Mouse (Mus musculus) liver, embryonic 15.5 days (tissue): Measurements from ENCODE around the gene Igsf11. TPM values are rescaled to one million over a fixed set of nuclear protein-coding genes. Genes with fewer than 3 reads are reported as not detected.

ENCODE experiments used
- ATAC-seq: fragments of 200-750 bp; cut with Nextera tagmentation; 2 replicates; pipeline ENCODE4 v1.8.0; 2017; ENCODE audit warnings: moderate number of reproducible peaks, mild to moderate bottlenecking, moderate library complexity; ENCODE audit not compliant: insufficient read depth
- H3K27ac ChIP-seq: fragments of 300-500 bp; sonication (generic); replicated peaks from 2 replicates; pipeline ENCODE4 v1.5.1; 2015; ENCODE audit warnings: mild to moderate bottlenecking, inconsistent platforms
- H3K27me3 ChIP-seq: fragments of 300-500 bp; sonication (generic); 2 replicates; pipeline ENCODE4 v1.6.1; 2015; ENCODE audit warnings: mild to moderate bottlenecking, inconsistent platforms
- H3K36me3 ChIP-seq: fragments of 300-500 bp; sonication (generic); replicated peaks from 2 replicates; pipeline ENCODE4 v1.6.1; 2015; ENCODE audit warnings: moderate library complexity, mild to moderate bottlenecking, inconsistent platforms
- H3K4me1 ChIP-seq: fragments of 300-500 bp; sonication (generic); replicated peaks from 2 replicates; pipeline ENCODE4 v1.6.1; 2015; ENCODE audit warnings: inconsistent platforms
- H3K4me2 ChIP-seq: fragments of 300-500 bp; sonication (generic); 2 replicates; pipeline ENCODE4 v1.6.1; 2015; ENCODE audit warnings: moderate library complexity, mild to moderate bottlenecking, inconsistent platforms
- H3K4me3 ChIP-seq: fragments of 300-500 bp; sonication (generic); replicated peaks from 2 replicates; pipeline ENCODE4 v1.5.1; 2015; ENCODE audit warnings: mild to moderate bottlenecking, inconsistent platforms
- H3K9ac ChIP-seq: fragments of 300-500 bp; sonication (generic); 2 replicates; pipeline ENCODE4 v1.6.1; 2015; ENCODE audit warnings: moderate library complexity, mild to moderate bottlenecking, inconsistent platforms
- H3K9me3 ChIP-seq: fragments of 300-500 bp; sonication (generic); replicated peaks from 2 replicates; pipeline ENCODE4 v1.6.1; 2016; ENCODE audit warnings: inconsistent platforms
- WGBS: fragments of 180-500 bp; shearing (Covaris S2); methylation state at CpG from one replicate; pipeline ENCODE4 v1.1.7; 2015; ENCODE audit warnings: mixed read lengths; ENCODE audit not compliant: insufficient replicate concordance; 5-methylcytosine and 5-hydroxymethylcytosine counted together
- polyA plus RNA-seq: library from polyadenylated mRNA; unstranded; fragments of >200 nt; fragmentation: Nextera tagmentation; extraction: Ambion mirVana; gene quantifications from 2 replicates; pipeline ENCODE4 v1.2.1, GENCODE M21; 2015

The Igsf11 gene
- polyA plus RNA-seq, 1 experiment from 2014 or later, result 0.13 TPM

GRCm38 (mm10) chr16:38905911-38906310 is 13.4 kb downstream of the Igsf11 start:
- no peaks in the 10 kb centered on the region for H3K36me3 ChIP-seq
- no peak overlapping the region for H3K9ac ChIP-seq
- no peak overlapping the region for H3K4me3 ChIP-seq
- H3K27ac ChIP-seq, result no peak overlapping the region
- ATAC-seq, result no peak
- H3K4me2 ChIP-seq, result no peak overlapping the region
- H3K27me3 ChIP-seq, result peaks cover 40% of the 10 kb centered on the region
- 64% methylated on average over 10 of the region's 10 CpGs for WGBS
- H3K9me3 ChIP-seq, result no peaks in the 10 kb centered on the region
- no peaks in the 10 kb centered on the region for H3K4me1 ChIP-seq

GRCm38 (mm10) chr16:38908304-38908703 is 15.8 kb downstream of the Igsf11 start:
- no peak for ATAC-seq
- 58% methylated on average over 9 of the region's 9 CpGs for WGBS

GRCm38 (mm10) chr16:38909506-38909905 is 17.0 kb downstream of the Igsf11 start:
- H3K4me2 ChIP-seq, result no peak overlapping the region
- H3K9me3 ChIP-seq, result no peaks in the 10 kb centered on the region
- H3K27ac ChIP-seq, result no peak overlapping the region
- 56% methylated on average over 12 of the region's 12 CpGs for WGBS
- H3K4me3 ChIP-seq, result no peak overlapping the region
- no peaks in the 10 kb centered on the region for H3K36me3 ChIP-seq
- H3K4me1 ChIP-seq, result no peaks in the 10 kb centered on the region
- peaks cover 7% of the 10 kb centered on the region; the same call in 1 of the 2 replicates for H3K27me3 ChIP-seq
- H3K9ac ChIP-seq, result no peak overlapping the region
- ATAC-seq, result no peak

More at GRCm38 (mm10) chr16:38908304-38908703, 15.8 kb downstream of the Igsf11 start:
- Histone ChIP-seq H3K27ac (no peak overlapping the region), H3K36me3 (no peaks in the 10 kb centered on the region), H3K4me1 (no peaks in the 10 kb centered on the region), H3K4me3 (no peak overlapping the region), H3K9ac (no peak overlapping the region), H3K27me3 (peaks cover 18% of the 10 kb centered on the region), H3K4me2 (no peak overlapping the region), H3K9me3 (no peaks in the 10 kb centered on the region)

GRCm38 (mm10) chr16:38910088-38910487 is 17.6 kb downstream of the Igsf11 start:
- Histone ChIP-seq H3K9ac (no peak overlapping the region), H3K4me2 (no peak overlapping the region; the same call in 1 of the 2 replicates), H3K36me3 (no peaks in the 10 kb centered on the region), H3K27me3 (peaks cover 4% of the 10 kb centered on the region; the same call in 1 of the 2 replicates), H3K4me1 (no peaks in the 10 kb centered on the region), H3K4me3 (no peak overlapping the region), H3K9me3 (no peaks in the 10 kb centered on the region), H3K27ac (no peak overlapping the region)
- ATAC-seq, result no peak
- WGBS, result 56% methylated on average over 8 of the region's 8 CpGs

- ATAC-seq, result no peak
- H3K27me3 ChIP-seq, result no peaks in the 10 kb centered on the region
- H3K36me3 ChIP-seq, result no peaks in the 10 kb centered on the region
- no peak overlapping the region for H3K4me2 ChIP-seq
- WGBS, result 57% methylated on average over 4 of the region's 4 CpGs
- H3K27ac ChIP-seq, result no peak overlapping the region
- H3K9me3 ChIP-seq, result no peaks in the 10 kb centered on the region
- H3K4me1 ChIP-seq, result no peaks in the 10 kb centered on the region; the same call in 1 of the 2 replicates
- H3K9ac ChIP-seq, result no peak overlapping the region
- no peak overlapping the region for H3K4me3 ChIP-seq
Measured at GRCm38 (mm10) chr16:38915451-38915850, 23.0 kb downstream of the Igsf11 start.

- 76% methylated on average over 12 of the region's 12 CpGs for WGBS
- no peaks in the 10 kb centered on the region; the same call in 1 of the 2 replicates for H3K4me1 ChIP-seq
- no peak overlapping the region for H3K4me3 ChIP-seq
- H3K9ac ChIP-seq, result no peak overlapping the region
- no peaks in the 10 kb centered on the region for H3K9me3 ChIP-seq
- H3K36me3 ChIP-seq, result no peaks in the 10 kb centered on the region
- no peak overlapping the region for H3K27ac ChIP-seq
- ATAC-seq, result no peak
- no peak overlapping the region for H3K4me2 ChIP-seq
- no peaks in the 10 kb centered on the region for H3K27me3 ChIP-seq
Measured at GRCm38 (mm10) chr16:38916053-38916786, 23.7 kb downstream of the Igsf11 start.

GRCm38 (mm10) chr16:38916885-38917284 is 24.4 kb downstream of the Igsf11 start:
- Histone ChIP-seq H3K9me3 (no peaks in the 10 kb centered on the region), H3K27ac (no peak overlapping the region), H3K36me3 (no peaks in the 10 kb centered on the region), H3K4me3 (no peak overlapping the region), H3K4me1 (no peaks in the 10 kb centered on the region; the same call in 1 of the 2 replicates), H3K4me2 (no peak overlapping the region), H3K9ac (no peak overlapping the region), H3K27me3 (no peaks in the 10 kb centered on the region)
- 70% methylated on average over 5 of the region's 5 CpGs for WGBS
- ATAC-seq, result no peak

GRCm38 (mm10) chr16:38918121-38918520 is 25.6 kb downstream of the Igsf11 start:
- Histone ChIP-seq H3K36me3 (no peaks in the 10 kb centered on the region), H3K4me2 (no peak overlapping the region), H3K27me3 (no peaks in the 10 kb centered on the region), H3K27ac (no peak overlapping the region), H3K9ac (no peak overlapping the region), H3K9me3 (no peaks in the 10 kb centered on the region), H3K4me1 (no peaks in the 10 kb centered on the region; the same call in 1 of the 2 replicates), H3K4me3 (no peak overlapping the region)
- WGBS, result 63% methylated on average over 2 of the region's 2 CpGs
- ATAC-seq, result no peak

GRCm38 (mm10) chr16:38920488-38920887 is 28.0 kb downstream of the Igsf11 start:
- Histone ChIP-seq H3K4me3 (no peak overlapping the region), H3K4me1 (no peaks in the 10 kb centered on the region; the same call in 1 of the 2 replicates), H3K9ac (no peak overlapping the region), H3K4me2 (no peak overlapping the region), H3K27me3 (no peaks in the 10 kb centered on the region), H3K9me3 (no peaks in the 10 kb centered on the region), H3K36me3 (no peaks in the 10 kb centered on the region), H3K27ac (no peak overlapping the region)
- 67% methylated on average over 5 of the region's 5 CpGs for WGBS
- no peak for ATAC-seq

GRCm38 (mm10) chr16:38924940-38925339 is 32.5 kb downstream of the Igsf11 start:
- H3K9ac ChIP-seq, result no peak overlapping the region
- no peaks in the 10 kb centered on the region for H3K4me1 ChIP-seq
- H3K36me3 ChIP-seq, result no peaks in the 10 kb centered on the region
- H3K27ac ChIP-seq, result no peak overlapping the region
- no peak for ATAC-seq
- H3K27me3 ChIP-seq, result no peaks in the 10 kb centered on the region
- no peak overlapping the region for H3K4me2 ChIP-seq
- no peak overlapping the region for H3K4me3 ChIP-seq
- no peaks in the 10 kb centered on the region for H3K9me3 ChIP-seq
- 69% methylated on average over 13 of the region's 13 CpGs for WGBS

- Histone ChIP-seq H3K4me2 (no peak overlapping the region), H3K4me3 (no peak overlapping the region), H3K27ac (no peak overlapping the region), H3K4me1 (no peaks in the 10 kb centered on the region), H3K9me3 (no peaks in the 10 kb centered on the region), H3K27me3 (no peaks in the 10 kb centered on the region), H3K9ac (no peak overlapping the region), H3K36me3 (no peaks in the 10 kb centered on the region)
- WGBS, result 58% methylated on average over 7 of the region's 7 CpGs
- no peak for ATAC-seq
Measured at GRCm38 (mm10) chr16:38928760-38929159, 36.3 kb downstream of the Igsf11 start.

GRCm38 (mm10) chr16:38931519-38931918 is 39.0 kb downstream of the Igsf11 start:
- Histone ChIP-seq H3K4me3 (no peak overlapping the region), H3K36me3 (no peaks in the 10 kb centered on the region), H3K27me3 (no peaks in the 10 kb centered on the region), H3K4me2 (no peak overlapping the region), H3K4me1 (no peaks in the 10 kb centered on the region), H3K27ac (no peak overlapping the region), H3K9ac (no peak overlapping the region), H3K9me3 (no peaks in the 10 kb centered on the region)
- 67% methylated on average over 6 of the region's 6 CpGs for WGBS
- ATAC-seq, result no peak
